In genomic region chr1:137255041-137255440, GRCm38 (mm10) we compare ENCODE assay signal across 16 mouse cellular contexts.
DNase-seq lines count a peak whose midpoint lies in the region; ATAC-seq lines count a peak whose summit lies in the region.
"Had no signal": no experiment of that assay in that cellular context is flagged by ENCODE, and none has a peak within 500 bp of the region (broad histone marks: within the 10 kb centered on the region; RNA-seq: fewer than 3 reads in every experiment).

No protein-coding gene starts in this region.

- H3K9me3 ChIP-seq in intestine, embryonic 14.5 days (ENCODE audit: control insufficient read depth, low read length) = peaks cover 3% of the 10 kb centered on the region; the same call in 1 of the 2 replicates
- H3K9me3 ChIP-seq in intestine, embryonic 16.5 days (ENCODE audit: control insufficient read depth, low read length) = no peaks in the 10 kb centered on the region
- H3K9me3 ChIP-seq in embryonic facial prominence, embryonic 10.5 days = no peaks in the 10 kb centered on the region
- H3K9me3 ChIP-seq: liver, embryonic 13.5 days had no signal

- no peaks in the 10 kb centered on the region for H3K36me3 ChIP-seq in intestine, embryonic 14.5 days (ENCODE audit: control insufficient read depth, insufficient read depth, low read length)
- H3K36me3 ChIP-seq in intestine, embryonic 16.5 days (ENCODE audit: control insufficient read depth, insufficient read depth, low read length) = no peaks in the 10 kb centered on the region
- no peaks in the 10 kb centered on the region for H3K36me3 ChIP-seq in embryonic facial prominence, embryonic 10.5 days (replicated peaks)
- H3K36me3 ChIP-seq: G1E; liver, embryonic 13.5 days had no signal

- DNase-seq in intestine, embryonic 14.5 days (ENCODE audit: low spot score) = peak; percentile 53
- peak; percentile 16 for DNase-seq in embryonic facial prominence, embryonic 10.5 days (ENCODE audit: low spot score)
- peak; percentile 18 for DNase-seq in mesoderm, embryonic 11.5 days (ENCODE audit: low read depth, low spot score)
- peak; percentile 15 for DNase-seq in retina, postnatal 1 day
- DNase-seq in thymus, postnatal 10 days (ENCODE audit: low spot score in 2 of 2) = no peak
- no peak for DNase-seq in spleen, adult 12 weeks (ENCODE audit: low spot score)
- no peak for DNase-seq in thymus, postnatal 36 days
- DNase-seq: adrenal gland, adult 8-10 months; cerebellum, postnatal 14 days; liver, embryonic 13.5 days; right cerebral cortex, postnatal 4 days had no signal

- H3K27ac ChIP-seq in intestine, embryonic 14.5 days (ENCODE audit: low read depth) = no peak overlapping the region
- no peak overlapping the region for H3K27ac ChIP-seq in intestine, embryonic 16.5 days (ENCODE audit: low read length)
- H3K27ac ChIP-seq in embryonic facial prominence, embryonic 10.5 days (replicated peaks) = no peak overlapping the region
- H3K27ac ChIP-seq: layer of hippocampus, adult 2 months; liver, embryonic 13.5 days; macrophage had no signal

- no peak overlapping the region for H3K4me2 ChIP-seq in intestine, embryonic 14.5 days (ENCODE audit: low read length)
- no peak overlapping the region for H3K4me2 ChIP-seq in intestine, embryonic 16.5 days (ENCODE audit: low read depth, low read length)
- H3K4me2 ChIP-seq: liver, embryonic 13.5 days had no signal

- no peak overlapping the region for H3K9ac ChIP-seq in intestine, embryonic 14.5 days (ENCODE audit: low read length)
- H3K9ac ChIP-seq in intestine, embryonic 16.5 days (ENCODE audit: low read depth, low read length) = no peak overlapping the region
- H3K9ac ChIP-seq: liver, embryonic 13.5 days had no signal

- H3K4me1 ChIP-seq in intestine, embryonic 14.5 days (replicated peaks; ENCODE audit: control insufficient read depth, insufficient read depth, low read length) = no peaks in the 10 kb centered on the region
- H3K4me1 ChIP-seq in intestine, embryonic 16.5 days (ENCODE audit: control insufficient read depth, insufficient read depth, low read length) = no peaks in the 10 kb centered on the region
- 0 out of 2 replicates have a peak, but pooled peaks cover 5% of the 10 kb centered on the region for H3K4me1 ChIP-seq in embryonic facial prominence, embryonic 10.5 days
- H3K4me1 ChIP-seq: liver, embryonic 13.5 days had no signal

- no peak for ATAC-seq in intestine, embryonic 14.5 days (replicated peaks; ENCODE audit: low FRiP score, low TSS enrichment, low read depth)
- no peak for ATAC-seq in intestine, embryonic 16.5 days

- H3K4me3 ChIP-seq in intestine, embryonic 14.5 days (ENCODE audit: low read depth, low read length) = no peak overlapping the region
- no peak overlapping the region for H3K4me3 ChIP-seq in intestine, embryonic 16.5 days (ENCODE audit: low read length)
- no peak overlapping the region for H3K4me3 ChIP-seq in embryonic facial prominence, embryonic 10.5 days
- H3K4me3 ChIP-seq: layer of hippocampus, adult 2 months; liver, embryonic 13.5 days; myocyte had no signal

- no peaks in the 10 kb centered on the region for H3K27me3 ChIP-seq in intestine, embryonic 14.5 days (replicated peaks; ENCODE audit: control insufficient read depth, insufficient read depth, low read length)
- H3K27me3 ChIP-seq in intestine, embryonic 16.5 days (replicated peaks; ENCODE audit: control insufficient read depth, insufficient read depth, low read length) = no peaks in the 10 kb centered on the region
- H3K27me3 ChIP-seq in embryonic facial prominence, embryonic 10.5 days (replicated peaks; ENCODE audit: low read depth, poor library complexity, severe bottlenecking) = peaks cover 3% of the 10 kb centered on the region; the same call in 1 of the 2 replicates
- H3K27me3 ChIP-seq: liver, embryonic 13.5 days had no signal

Comparison
In these comparisons a context has a peak if more than half of its experiments do, and no peak if none do; other contexts are left out.
1. DNase-seq: peak in intestine, embryonic 14.5 days (single experiment), embryonic facial prominence, embryonic 10.5 days (single experiment), mesoderm, embryonic 11.5 days (single experiment) and retina, postnatal 1 day (single experiment); none in thymus, postnatal 10 days (0 of 2), spleen, adult 12 weeks (single experiment) and thymus, postnatal 36 days (0 of 2).